ENCODE assay signal across 22 mouse cellular contexts in genomic region chr14:45629938-45630337, GRCm38 (mm10). TPM values are rescaled to one million over a fixed set of nuclear protein-coding genes. Genes with fewer than 3 reads are reported as not detected.
A peak's percentile ranks its signal among the peaks of the same experiment; 100 is the strongest.
DNase-seq lines count a peak whose midpoint lies in the region; ATAC-seq and TF ChIP-seq lines count a peak whose summit lies in the region.
"Had no signal": no experiment of that assay in that cellular context is flagged by ENCODE, and none has a peak within 500 bp of the region (broad histone marks: within the 10 kb centered on the region; RNA-seq: fewer than 3 reads in every experiment).

No protein-coding gene starts in this region.

- no peak for TF ChIP-seq EP300 in heart, adult 2 months (IDR thresholded peaks at IDR 0.05; ENCODE audit: insufficient read depth, low read depth, low read length)

- H3K9me3 ChIP-seq in heart, embryonic 10.5 days, result no peaks in the 10 kb centered on the region
- H3K9me3 ChIP-seq in heart, embryonic 13.5 days, result no peaks in the 10 kb centered on the region
- no peaks in the 10 kb centered on the region for H3K9me3 ChIP-seq in heart, embryonic 16.5 days (replicated peaks; ENCODE audit: control insufficient read depth, low read length)
- H3K9me3 ChIP-seq: forebrain, embryonic 10.5 days; forebrain, embryonic 13.5 days; hindbrain, embryonic 12.5 days; hindbrain, embryonic 15.5 days had no signal

- TF ChIP-seq CTCF in heart, adult 2 months (IDR thresholded peaks at IDR 0.05), result no peak

- 24% methylated on average over 1 of the region's 1 CpGs for WGBS in heart, embryonic 10.5 days
- WGBS in heart, embryonic 13.5 days, result 20% methylated on average over 1 of the region's 1 CpGs
- WGBS in heart, embryonic 16.5 days, result 18% methylated on average over 1 of the region's 1 CpGs
- WGBS in heart, adult 2 months, result 14% methylated on average over 1 of the region's 1 CpGs

- H3K79me2 ChIP-seq in heart, adult 2 months (replicated peaks; ENCODE audit: control insufficient read depth, insufficient read depth, low read length), result no peaks in the 10 kb centered on the region

- intact Hi-C loops in heart, postnatal 10 days (cut with DNase I), result no loop called here
- intact Hi-C loops in heart, adult 2 months (cut with DNase I), result no loop called here

- no peak for DNase-seq in heart, embryonic 10.5 days (ENCODE audit: low spot score)
- DNase-seq in heart, postnatal 10 days, result no peak
- DNase-seq in heart, adult 11 months, result no peak
- DNase-seq in heart, adult 2 months, result no peak
- DNase-seq: adrenal gland, adult 8-10 months; adrenal gland, postnatal 36 days; cerebellum, adult 18-20 months; cerebellum, adult 9-10 months; cerebellum, postnatal 14 days; gastrocnemius, postnatal 10 days; gastrocnemius, postnatal 36 days; kidney, adult 2 months had no signal

- no peak overlapping the region for H3K9ac ChIP-seq in heart, embryonic 13.5 days
- H3K9ac ChIP-seq in heart, embryonic 16.5 days (ENCODE audit: low read length), result no peak overlapping the region
- H3K9ac ChIP-seq in heart, adult 2 months (ENCODE audit: low read depth, low read length), result no peak overlapping the region
- H3K9ac ChIP-seq: forebrain, embryonic 13.5 days; hindbrain, embryonic 12.5 days; hindbrain, embryonic 15.5 days had no signal

- no peak overlapping the region for H3K4me3 ChIP-seq in heart, embryonic 10.5 days
- no peak overlapping the region for H3K4me3 ChIP-seq in heart, embryonic 13.5 days
- no peak overlapping the region for H3K4me3 ChIP-seq in heart, embryonic 16.5 days (ENCODE audit: low read length)
- no peak overlapping the region for H3K4me3 ChIP-seq in heart, adult 2 months
- H3K4me3 ChIP-seq: forebrain, embryonic 10.5 days; forebrain, embryonic 13.5 days; hindbrain, embryonic 12.5 days; hindbrain, embryonic 15.5 days had no signal

- peaks cover 18% of the 10 kb centered on the region for H3K4me1 ChIP-seq in heart, embryonic 10.5 days
- H3K4me1 ChIP-seq in heart, embryonic 13.5 days, result peaks cover 31% of the 10 kb centered on the region
- peaks cover 11% of the 10 kb centered on the region for H3K4me1 ChIP-seq in heart, embryonic 16.5 days (ENCODE audit: control insufficient read depth, insufficient read depth, low read length)
- no peaks in the 10 kb centered on the region for H3K4me1 ChIP-seq in heart, adult 2 months (ENCODE audit: control insufficient read depth, insufficient read depth, low read length)
- H3K4me1 ChIP-seq: forebrain, embryonic 10.5 days; hindbrain, embryonic 12.5 days; hindbrain, embryonic 15.5 days had no signal

- no peak for TF ChIP-seq POLR2A in heart, adult 2 months (IDR thresholded peaks at IDR 0.05; ENCODE audit: insufficient read depth, low read depth, low read length)

- 0 out of 2 replicates have a peak overlapping the region, but pooled peaks have one; percentile 57 for H3K27ac ChIP-seq in heart, embryonic 10.5 days
- peak overlapping the region; percentile 66 for H3K27ac ChIP-seq in heart, embryonic 13.5 days (replicated peaks)
- peak overlapping the region; percentile 68 for H3K27ac ChIP-seq in heart, embryonic 16.5 days (ENCODE audit: low read length)
- H3K27ac ChIP-seq in heart, adult 2 months, result no peak overlapping the region
- H3K27ac ChIP-seq: forebrain, embryonic 10.5 days; forebrain, embryonic 13.5 days; hindbrain, embryonic 12.5 days; hindbrain, embryonic 15.5 days had no signal

- peak overlapping the region; percentile 5; the same call in 1 of the 2 replicates for H3K4me2 ChIP-seq in heart, embryonic 13.5 days
- no peak overlapping the region for H3K4me2 ChIP-seq in heart, embryonic 16.5 days (ENCODE audit: low read depth, low read length)
- H3K4me2 ChIP-seq: forebrain, embryonic 13.5 days; hindbrain, embryonic 12.5 days; hindbrain, embryonic 15.5 days had no signal

- no peak for ATAC-seq in heart, embryonic 13.5 days (ENCODE audit: extremely low read depth, insufficient number of reproducible peaks, low FRiP score, low TSS enrichment)
- peak; percentile 53; the same call in 1 of the 2 replicates for ATAC-seq in heart, embryonic 16.5 days (replicated peaks; ENCODE audit: extremely low read depth, insufficient read depth, low FRiP score)
- ATAC-seq in megakaryocyte-erythroid progenitor cell, adult 5-6 weeks (replicated peaks; ENCODE audit: low FRiP score, low TSS enrichment, poor library complexity, severe bottlenecking), result 0 out of 2 replicates have a peak, but pooled peaks have one; percentile 24
- ATAC-seq: activated CD4-positive, CD25-positive, alpha-beta regulatory T cell, adult 4 months; forebrain, embryonic 13.5 days; forebrain, embryonic 16.5 days; intestine, postnatal 0 days had no signal

- no peaks in the 10 kb centered on the region for H3K27me3 ChIP-seq in heart, embryonic 10.5 days (ENCODE audit: insufficient read depth, poor library complexity, severe bottlenecking)
- no peaks in the 10 kb centered on the region for H3K27me3 ChIP-seq in heart, embryonic 13.5 days (replicated peaks)
- no peaks in the 10 kb centered on the region for H3K27me3 ChIP-seq in heart, embryonic 16.5 days (ENCODE audit: control insufficient read depth, insufficient read depth, low read length)
- H3K27me3 ChIP-seq in heart, adult 2 months (ENCODE audit: control insufficient read depth, insufficient read depth, low read length), result no peaks in the 10 kb centered on the region
- H3K27me3 ChIP-seq: forebrain, embryonic 13.5 days; hindbrain, embryonic 12.5 days; hindbrain, embryonic 15.5 days had no signal

- 0 out of 2 replicates have a peak, but pooled peaks cover 3% of the 10 kb centered on the region for H3K36me3 ChIP-seq in heart, embryonic 10.5 days
- H3K36me3 ChIP-seq in heart, embryonic 13.5 days, result peaks cover 7% of the 10 kb centered on the region; the same call in 1 of the 2 replicates
- no peaks in the 10 kb centered on the region for H3K36me3 ChIP-seq in heart, embryonic 16.5 days (ENCODE audit: control insufficient read depth, insufficient read depth)
- peaks cover 4% of the 10 kb centered on the region; the same call in 1 of the 2 replicates for H3K36me3 ChIP-seq in heart, adult 2 months (ENCODE audit: control insufficient read depth, insufficient read depth, low read length)
- H3K36me3 ChIP-seq: hindbrain, embryonic 12.5 days; hindbrain, embryonic 15.5 days had no signal

RNA-seq across cellular contexts. Expression of gene Ddhd1, which starts 28.0 kb away (rescaled TPM):
- 9.5 and 10.0 TPM in 2 replicates for polyA plus RNA-seq in heart, embryonic 10.5 days (2016; fragmentation: Nextera tagmentation; extraction: Ambion mirVana)
- total RNA-seq in heart, postnatal 10 days (2021), result 10 to 100 TPM; 12.7 TPM
- 6.7 and 7.9 TPM in 2 replicates for polyA plus RNA-seq in heart, embryonic 13.5 days (2015; fragmentation: Nextera tagmentation; extraction: Ambion mirVana)
- polyA plus RNA-seq in heart, embryonic 16.5 days (2015; fragmentation: Nextera tagmentation; extraction: Ambion mirVana), result 8.1 and 9.3 TPM in 2 replicates
- 1 to 10 TPM; 8.8 to 9.7 TPM for total RNA-seq in heart, adult 2 months (2021)
- polyA plus RNA-seq in heart, adult 2 months (2012; rRNA removed), result 6.5 and 10.1 TPM in 2 replicates
- 25.5 and 26.4 TPM in 2 replicates for total RNA-seq in megakaryocyte-erythroid progenitor cell, adult 5-6 weeks (2014; fragmentation: Nextera tagmentation)
- total RNA-seq in megakaryocyte-erythroid progenitor cell, adult 5-6 weeks (2017), result 18.2 and 42.8 TPM in 2 replicates
